Mouse (Mus musculus) embryo, embryonic 11.5 days (tissue): ENCODE measurements around the gene Vapb.

Source experiments
- DNase-seq: peaks from one replicate; pipeline ENCODE4 v3.0.0-alpha.2; 2012; ENCODE audit warnings: low read depth, low spot score

Vapb gene

DNA sequence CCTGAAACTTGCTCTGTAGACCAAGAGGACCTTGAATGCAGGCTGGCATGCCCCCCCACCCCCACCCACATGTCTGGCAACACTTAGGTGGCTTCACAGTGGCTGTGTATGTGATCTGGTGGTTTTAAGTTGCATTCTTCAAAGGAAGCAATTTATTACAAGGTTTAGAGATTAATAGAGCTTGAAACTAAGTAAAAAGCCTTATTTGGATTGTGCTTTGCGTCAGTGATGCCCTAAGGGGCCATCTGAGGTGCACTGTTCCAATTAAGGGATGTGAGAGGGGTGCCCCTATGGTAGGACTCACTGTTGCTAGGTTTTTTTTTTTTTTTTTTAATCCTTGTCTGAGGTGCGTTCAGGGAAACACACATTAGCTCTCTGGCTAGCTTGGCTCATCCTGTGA, 2.9 kb upstream of the Vapb start:
- DNase-seq: no peak

DNA sequence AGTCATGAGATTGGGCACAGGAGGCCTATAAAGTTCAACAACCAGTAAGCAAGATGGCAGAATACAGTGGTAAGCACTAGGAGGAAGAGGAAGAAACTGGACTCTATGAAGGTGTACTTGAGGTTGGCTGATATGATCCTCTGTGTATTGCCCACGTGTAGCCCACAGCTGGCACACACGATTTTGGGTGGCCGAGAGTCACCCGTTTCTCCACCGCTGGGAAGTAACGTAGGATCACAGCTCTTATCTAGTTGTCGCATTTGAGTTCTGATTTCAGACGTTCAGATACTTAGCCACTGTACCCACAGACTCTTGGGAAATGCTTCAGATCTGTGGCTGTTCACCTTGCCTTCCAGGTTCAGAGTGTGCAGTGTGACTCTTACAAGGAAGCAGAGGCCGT, 921 bp downstream of the Vapb start:
- no peak for DNase-seq

DNA sequence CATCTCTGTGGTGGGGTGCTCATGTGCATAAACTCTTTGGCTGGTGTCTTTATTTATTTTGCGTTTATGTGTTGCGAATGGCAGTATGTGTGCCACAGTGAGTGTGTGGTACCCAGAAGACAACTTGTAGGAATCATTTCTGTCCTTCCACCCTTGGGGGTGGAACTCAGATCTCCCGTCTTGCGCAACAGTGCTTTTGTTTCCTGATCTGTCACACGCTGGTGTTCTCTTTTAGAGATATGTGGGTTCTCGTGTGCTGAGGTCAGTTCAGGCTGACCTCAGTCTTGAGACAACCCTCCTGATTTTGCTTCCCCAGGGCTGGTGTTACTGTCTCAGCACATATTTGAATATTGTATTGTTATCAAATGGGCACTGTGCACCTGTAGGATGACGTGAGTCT, 1.8 kb downstream of the Vapb start:
- DNase-seq: no peak

DNA sequence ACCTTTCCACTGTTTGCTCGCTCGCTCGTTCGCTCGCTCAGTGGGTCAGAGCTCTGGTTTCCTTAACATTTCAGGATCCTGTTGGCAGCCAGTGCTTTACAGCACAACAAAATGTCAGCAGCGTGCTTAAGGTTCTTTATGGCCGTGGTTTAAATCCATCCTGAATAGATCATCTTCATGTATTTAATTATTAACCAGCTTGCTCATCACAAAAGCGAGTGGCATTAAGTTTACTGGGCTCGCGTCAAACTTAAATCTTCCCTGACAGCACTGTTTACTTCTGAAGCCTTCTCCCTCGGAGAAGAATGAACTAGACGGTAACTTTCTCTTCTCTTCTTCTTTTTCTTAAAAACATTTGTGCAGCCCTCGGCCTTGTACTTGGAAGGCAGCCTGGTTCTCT, 4.8 kb downstream of the Vapb start:
- DNase-seq: no peak

DNA sequence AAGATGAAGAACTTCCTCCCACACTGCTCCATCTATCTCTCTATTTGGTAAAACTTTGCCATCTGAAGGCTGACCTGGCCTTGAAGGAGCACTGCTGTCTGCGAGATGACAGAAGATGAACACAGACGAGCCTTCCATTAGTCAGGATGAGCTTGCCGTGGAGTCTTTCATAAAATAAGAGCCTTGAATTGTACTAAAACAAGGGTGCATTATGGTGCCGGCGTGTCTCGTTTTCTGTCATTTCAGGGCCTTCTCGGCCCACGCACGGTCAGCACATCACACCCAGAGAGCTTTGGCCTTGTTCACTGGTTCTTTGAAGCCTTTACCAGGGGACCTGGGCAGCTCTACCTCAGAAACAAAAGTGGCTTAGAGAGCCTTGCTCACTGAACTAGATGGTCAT, 5.4 kb downstream of the Vapb start:
- DNase-seq: no peak

DNA sequence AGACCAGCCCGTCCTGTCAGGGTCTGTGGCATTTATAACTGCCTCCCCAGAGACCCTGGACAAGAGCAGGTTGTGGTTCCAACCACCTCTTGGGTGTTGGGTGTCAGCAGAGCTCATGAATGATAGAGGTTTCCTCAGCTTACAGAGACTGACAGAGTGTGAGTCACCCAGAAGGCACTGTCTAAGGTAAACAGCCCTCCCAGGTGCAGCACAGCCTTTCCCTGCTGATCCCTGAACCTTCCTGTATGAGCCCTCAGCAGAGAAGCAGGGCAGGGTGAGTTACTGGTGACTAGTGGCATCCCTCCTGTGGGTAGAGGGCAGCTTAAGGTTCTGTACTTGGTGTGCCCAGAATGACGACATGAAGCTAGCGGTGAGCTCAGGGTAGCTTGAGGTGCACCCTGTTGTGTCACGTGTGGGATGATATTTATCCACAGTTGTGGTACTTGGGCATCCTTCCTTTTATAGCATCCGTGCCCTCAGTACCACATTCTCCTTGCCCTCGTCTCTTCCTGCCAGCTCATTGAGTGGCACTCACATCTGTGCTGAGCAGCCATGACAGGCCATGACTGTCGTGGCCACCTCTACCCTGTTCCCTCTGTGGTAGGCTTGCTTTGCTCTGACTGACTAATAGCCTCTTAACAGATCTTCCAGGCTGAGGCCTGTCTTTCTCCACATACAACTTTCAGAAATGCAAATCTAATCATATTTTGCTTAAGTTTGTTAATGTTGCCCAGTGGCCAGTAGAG, 6.9 kb downstream of the Vapb start:
- DNase-seq: no peak

DNA sequence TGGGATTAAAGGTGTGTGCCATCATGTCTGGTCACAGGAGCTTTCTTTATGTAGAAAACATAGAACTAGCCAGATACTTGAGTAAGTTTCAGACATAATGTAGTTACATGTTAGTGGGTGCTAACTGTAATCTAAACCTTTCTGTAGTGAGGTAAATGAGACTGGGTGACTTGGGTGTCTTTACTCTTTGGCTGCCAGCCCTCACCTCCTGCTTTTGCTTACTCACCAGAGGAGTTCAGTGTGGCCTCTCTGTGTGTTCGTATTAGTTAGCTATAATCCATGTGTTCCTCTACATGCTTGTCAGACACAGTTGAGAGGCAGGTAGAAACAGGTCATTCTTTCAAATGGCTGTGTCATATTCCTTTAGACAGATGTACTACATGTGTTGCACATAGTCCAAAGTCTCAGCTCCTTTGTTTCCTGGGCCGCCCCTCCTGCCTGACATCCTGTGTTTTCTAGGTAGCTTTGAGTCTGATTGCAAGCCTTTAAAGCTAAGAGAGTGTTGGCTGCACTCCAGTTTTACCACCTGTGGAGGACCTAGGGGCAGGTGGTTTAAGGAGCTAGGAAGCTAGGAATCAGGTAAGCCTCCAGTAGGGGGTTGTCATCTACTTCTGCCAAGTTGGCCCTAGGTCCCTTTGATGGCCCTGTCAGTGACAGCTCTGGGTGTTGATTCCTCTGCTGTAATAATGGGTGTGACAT, 11.8 kb downstream of the Vapb start:
- no peak for DNase-seq

DNA sequence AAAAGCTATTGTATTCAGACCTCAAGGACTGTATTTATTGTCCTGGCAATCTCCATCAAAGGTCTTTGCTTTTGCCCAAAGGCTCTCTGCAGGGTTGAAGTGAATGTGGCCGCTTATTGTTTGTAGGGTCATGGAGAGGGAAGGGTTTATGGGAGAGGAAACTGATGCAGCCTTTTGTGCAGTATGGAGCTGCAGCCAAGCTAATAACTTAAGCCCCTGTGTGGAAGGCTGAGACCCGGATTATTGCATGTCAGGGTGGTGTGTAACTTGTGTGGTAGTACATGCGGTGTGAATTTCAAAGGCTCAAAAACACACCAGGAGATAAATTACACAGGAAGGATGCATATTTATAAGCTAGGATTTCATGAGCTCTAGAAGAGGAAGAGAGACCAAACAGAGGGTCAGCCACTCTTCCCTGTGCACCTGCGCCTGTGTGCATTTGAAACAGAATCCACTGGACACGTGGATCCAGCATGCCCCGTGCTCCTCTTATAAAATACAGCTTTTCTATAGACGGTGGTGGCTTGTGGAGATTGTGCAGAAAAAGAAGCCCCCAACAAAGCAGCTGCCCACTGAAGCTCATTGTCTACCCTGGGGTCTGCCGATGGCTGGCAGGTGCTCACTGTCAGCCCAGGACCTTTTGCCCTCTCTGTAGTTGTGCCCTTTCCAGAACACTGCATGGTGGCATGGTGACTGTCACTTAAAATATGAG, 18.3 kb downstream of the Vapb start:
- no peak for DNase-seq

DNA sequence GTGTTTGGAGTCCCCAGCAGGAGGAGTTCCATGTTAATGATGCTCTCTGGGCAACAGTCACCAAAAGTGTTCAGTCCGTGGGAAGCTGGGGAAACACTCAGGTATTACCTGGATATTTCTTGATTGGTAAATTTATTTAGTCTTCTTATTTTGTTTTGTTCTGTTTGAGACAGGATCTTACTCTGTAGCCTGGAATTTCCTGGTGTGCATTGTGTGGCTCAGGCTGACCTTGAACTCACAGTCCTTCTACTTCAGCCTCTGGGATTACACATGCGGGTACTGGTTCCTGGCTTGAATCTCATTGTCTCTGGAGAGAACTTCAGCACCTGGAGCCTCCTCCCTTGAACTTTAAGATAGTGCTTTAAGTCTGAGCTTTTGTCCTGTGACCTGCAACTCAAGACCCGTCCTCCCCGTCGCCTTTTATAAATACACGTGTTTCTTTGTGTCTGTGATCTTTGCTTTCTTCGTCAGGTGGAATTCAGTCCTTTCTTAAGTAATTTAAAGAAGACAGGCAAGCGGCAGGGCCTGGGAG, 20.4 kb downstream of the Vapb start:
- no peak for DNase-seq

DNA sequence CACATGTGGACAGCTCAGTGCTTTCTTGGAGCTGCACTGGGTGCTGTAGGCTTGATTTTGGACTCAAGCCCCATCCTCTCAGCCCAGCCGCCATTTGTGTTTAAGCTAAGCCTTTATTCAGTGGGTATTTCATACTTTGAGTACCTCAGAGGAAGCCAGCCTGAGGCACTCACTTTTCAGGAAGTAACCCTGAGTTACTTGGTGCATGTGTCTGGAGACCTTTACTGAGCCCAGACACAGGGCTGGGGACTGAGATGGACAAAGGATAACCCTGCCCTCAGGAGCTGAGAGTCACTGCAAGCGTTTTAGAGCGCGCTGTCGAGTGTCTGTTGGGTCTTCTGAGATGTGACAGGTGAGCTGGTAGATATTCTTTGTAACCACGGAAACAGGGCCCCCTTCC, 23.3 kb downstream of the Vapb start:
- no peak for DNase-seq

DNA sequence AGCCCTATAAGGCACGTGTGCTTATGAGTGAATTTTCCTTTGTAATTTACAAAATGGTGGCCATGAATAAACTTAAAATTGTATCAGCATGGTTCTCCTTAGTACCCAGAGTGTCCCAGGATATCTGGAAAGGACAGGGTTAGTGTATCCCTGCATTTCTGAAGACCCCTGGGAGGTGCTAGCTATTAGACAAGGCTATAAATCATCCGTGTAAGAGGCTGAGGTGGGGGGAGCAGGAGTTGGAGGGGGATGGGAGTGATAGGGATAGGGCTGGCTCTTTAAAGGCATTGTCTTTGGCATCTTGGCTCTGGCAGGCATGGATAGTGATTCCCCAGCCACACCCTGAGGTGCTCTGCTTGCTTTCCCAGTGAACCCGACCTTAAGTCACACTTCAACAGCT, 27.3 kb downstream of the Vapb start:
- no peak for DNase-seq

DNA sequence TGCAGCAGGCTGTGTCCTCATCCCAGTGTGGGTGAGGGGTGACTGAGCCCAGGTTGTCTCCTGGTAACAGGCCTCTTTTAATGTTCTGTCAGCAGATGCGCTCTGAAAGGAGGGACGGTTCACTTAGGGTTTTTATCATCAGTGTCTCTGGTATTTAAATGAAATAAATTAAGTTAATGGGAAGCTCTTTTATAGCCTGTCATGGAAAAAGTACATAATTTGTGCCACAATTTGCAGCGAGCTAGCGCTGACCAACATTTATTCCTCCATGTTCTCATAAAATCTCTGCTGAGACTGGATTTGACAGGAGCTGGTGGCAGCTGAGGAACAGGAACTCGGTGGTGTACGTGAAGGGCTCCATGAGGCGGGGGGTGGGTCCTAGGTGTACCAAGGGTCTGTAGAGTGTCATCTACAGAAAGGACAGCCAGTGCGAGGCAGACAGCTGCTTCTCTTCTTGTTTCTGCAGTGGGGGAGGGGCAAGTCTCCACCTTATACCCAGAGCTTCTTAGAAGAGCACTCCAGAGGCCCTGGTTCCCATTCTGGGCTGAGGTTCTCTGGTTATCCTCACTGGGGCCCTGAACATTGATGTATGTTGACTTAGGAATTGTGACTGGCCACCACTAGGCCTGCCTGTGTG, 30.8 kb downstream of the Vapb start:
- DNase-seq: no peak

DNA sequence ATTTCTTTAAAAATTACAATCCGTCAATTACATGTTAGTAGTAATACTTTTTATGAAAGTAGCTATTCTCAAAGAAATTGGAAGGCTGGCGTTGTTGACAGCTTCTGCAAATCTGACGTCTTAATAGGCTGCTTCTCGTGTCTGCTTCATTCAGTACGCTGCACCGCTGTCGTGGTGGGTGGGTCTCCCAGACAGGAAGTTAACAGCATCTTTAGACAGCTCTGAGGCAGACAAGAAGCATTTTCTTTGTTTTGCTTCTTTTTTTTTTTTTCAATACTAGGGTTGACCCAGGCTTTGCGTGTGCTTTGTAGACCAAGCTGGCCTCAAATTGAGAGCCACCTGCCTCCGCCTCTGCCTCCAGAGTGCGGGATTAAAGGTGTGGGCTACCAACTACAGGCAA, 31.9 kb downstream of the Vapb start:
- DNase-seq: no peak

DNA sequence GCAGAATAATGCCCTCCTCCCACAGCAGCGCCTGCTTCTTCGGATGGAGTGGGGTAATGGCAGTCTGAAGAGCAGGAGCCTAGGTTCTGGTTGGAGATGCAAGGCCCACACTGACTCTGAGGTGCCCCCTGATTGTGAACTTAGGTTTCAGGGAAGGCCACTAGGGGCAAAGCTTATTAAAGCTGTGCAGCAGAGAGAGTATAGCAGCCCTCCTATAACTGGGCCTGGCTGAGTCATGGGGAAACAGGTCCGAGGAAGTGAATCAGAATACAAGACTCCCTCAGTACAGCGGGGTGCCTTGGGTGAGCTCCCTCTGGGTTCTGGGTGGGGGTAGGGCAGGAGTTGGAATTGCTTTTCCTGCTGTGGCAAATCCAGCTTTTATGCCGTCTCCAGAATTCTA, 33.3 kb downstream of the Vapb start:
- no peak for DNase-seq

DNA sequence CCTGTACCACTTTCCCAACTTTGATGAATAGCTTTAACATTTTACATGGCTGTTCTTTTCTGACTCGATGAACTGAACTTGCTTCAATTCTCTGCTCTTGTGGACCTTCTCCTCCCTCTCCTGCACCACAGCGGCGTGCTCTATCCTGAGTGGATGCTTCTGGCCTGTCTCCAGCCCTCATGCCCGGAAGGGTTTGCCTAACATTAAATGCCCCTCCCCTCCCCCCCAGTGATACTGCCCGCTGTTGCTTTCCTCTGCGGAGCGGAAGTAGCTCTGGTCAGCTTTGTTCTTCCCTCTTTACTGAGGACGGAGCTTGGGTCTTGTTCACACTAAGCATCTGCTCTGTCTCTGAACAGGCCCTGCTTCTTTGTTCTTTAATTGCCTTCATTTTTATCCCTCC, 34.4 kb downstream of the Vapb start:
- DNase-seq: no peak

DNA sequence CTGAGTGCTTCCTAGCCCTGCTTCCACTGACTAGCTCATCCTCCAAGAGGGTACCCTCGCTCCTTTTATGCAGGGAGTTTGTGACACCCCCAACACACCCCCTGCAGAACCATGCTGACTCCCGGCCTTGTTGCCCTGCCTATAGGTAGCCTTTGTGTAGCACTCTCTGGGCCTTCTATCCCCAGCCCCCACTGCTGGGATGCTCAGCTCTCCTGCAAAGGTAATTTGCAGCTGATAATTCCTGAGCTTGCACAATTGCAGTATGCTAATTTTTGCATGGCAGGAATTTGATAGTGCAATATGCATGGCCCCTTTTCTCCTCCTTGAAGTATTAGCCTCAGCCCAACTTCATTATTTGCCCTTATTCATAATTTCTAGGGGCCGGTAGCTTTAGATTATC, 38.2 kb downstream of the Vapb start:
- DNase-seq: no peak

DNA sequence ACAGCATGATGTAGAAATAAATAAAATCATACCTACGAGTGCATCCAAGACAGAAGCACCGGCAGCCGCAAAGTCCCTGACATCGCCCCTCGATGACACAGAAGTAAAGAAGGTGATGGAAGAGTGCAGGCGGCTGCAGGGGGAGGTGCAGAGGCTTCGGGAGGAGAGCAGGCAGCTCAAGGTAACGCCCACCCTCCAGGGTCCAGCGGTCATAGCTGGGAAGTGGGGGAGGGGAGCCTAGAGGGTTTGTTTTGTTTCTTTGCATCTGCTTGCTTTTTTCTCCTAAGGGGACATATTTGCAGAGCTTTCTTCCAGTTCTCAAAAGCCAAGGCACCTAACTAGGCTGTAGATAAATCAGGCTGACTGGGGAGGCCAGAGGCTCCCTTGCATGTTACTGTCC, 38.8 kb downstream of the Vapb start:
- DNase-seq: no peak

DNA sequence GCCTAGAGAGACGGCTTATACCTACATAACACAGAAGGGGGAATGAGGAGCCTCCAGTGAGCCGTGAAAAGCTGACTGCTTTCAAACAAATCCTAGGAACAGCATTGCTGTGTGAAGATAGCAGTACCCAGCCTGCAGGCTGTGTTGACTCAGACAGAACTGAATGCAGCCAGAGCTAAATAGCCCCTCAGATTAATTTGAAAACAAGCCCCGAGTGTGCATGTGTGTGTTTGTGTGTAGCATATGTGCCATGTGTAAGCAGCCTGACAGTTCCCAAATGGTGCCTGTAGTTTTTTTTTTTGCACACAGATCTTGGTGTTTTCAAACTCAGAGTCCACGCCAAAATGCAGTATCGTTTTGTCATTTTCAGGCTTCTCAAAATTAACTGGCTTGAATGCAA, 43.6 kb downstream of the Vapb start:
- no peak for DNase-seq

DNA sequence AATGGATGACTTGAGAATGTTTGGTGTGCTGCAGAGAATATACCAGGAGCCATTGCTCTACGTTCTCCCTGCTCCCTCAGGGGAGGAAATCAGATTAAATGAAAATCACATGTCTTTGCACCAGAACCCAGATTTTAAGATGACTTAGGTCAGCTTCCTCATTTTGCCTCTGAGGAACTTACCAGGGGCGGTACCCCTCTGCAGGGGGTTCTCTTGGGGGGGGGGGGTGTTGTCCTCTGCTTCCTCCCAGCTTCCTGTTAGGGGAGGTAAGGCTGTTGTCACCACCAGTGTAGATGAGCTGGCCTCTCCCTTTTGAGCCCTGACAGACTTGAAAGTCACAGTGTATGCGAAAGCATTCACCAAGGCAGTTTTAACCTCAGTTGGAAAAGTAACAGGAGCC, 47.1 kb downstream of the Vapb start:
- no peak for DNase-seq

DNA sequence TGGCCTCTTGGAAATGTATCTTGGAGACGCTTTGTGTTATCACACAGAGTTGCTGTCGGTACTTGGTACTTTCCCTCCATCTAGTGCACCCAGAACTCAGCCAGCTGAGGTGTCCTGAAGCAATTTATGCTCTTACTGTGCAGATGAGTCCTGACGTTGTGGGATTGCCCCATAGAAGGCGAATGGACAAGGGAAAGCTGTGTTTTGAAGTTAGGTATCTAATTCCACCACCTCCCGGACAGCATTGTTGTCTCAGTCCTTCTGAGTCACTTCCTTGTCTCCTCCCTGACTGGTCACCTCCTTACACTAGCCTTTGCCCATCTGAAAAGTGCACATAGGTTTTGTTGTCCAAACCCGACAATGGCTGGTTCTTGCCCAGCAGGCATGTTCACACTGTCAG, 47.6 kb downstream of the Vapb start:
- DNase-seq: no peak

DNA sequence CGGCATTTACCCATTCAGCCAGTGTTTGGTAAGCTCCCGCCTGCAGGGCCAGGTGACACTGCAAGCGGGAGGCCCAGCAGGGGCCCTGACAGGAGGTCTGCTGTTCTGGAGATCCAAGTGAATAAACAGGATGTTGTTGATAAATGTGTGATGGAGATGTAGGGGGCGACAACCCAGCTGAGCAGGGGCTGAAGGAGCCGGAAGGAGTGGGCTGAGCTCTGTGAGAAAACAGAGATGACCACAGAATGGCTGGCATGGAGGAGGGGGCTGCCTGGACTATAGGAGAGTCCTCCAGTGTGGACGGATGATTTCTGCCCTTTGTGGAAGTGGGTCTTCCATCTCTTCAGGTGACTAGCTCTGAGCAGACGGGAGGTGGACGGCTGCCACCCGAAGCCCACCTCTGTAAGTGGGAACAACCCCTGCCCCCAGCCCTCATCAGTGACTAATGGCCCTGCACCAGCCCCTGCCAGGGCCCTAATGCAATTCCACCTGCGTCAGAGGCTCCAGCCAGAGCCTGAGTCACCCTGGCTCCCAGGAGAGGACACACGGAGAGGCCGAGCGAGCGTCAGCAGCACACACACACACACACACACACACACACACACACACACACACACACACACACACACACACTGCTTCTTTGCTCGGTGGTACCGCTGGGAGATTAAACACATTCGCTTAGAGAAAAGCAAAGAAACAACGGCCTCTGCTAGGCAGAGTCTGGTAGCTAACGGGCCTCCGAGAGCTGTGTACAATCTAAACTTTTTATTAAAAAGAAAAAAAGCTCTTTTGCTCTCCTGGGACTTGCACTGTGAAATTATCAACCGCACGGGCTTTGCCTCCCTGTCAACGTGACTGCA, 52.9 kb downstream of the Vapb start:
- DNase-seq: no peak
